Mouse (Mus musculus) splenic B cell, adult 2 months (primary cell): ENCODE measurements around the gene Anln.
A peak's percentile ranks its signal among the peaks of the same experiment; 100 is the strongest.
"Not testable (repeated sequence)": the region's sequence is repeated elsewhere in the genome, so short reads cannot be mapped to it uniquely, and the experiment has no call there.

Experiments
- DNase-seq: peaks from one replicate; pipeline ENCODE4 v3.0.0-alpha.2; 2011; ENCODE audit warnings: low read depth, low spot score
- H3K27me3 ChIP-seq: 2 replicates; pipeline ENCODE4 v1.6.1; 2012; ENCODE audit warnings: mild to moderate bottlenecking, low read length, moderate library complexity, mixed read lengths; ENCODE audit not compliant: control insufficient read depth, poor library complexity, insufficient read depth, severe bottlenecking
- H3K36me3 ChIP-seq: 2 replicates; pipeline ENCODE4 v1.6.1; 2012; ENCODE audit warnings: mild to moderate bottlenecking, low read length, moderate library complexity, mixed read lengths; ENCODE audit not compliant: control insufficient read depth, poor library complexity, insufficient read depth, severe bottlenecking

Anln gene

GRCm38 (mm10) chr9:22319109-22319508 lies 69.9 kb downstream of the Anln start:
- no peak for DNase-seq
- no peaks in the 10 kb centered on the region for H3K36me3 ChIP-seq
- H3K27me3 ChIP-seq = no peaks in the 10 kb centered on the region

DNA sequence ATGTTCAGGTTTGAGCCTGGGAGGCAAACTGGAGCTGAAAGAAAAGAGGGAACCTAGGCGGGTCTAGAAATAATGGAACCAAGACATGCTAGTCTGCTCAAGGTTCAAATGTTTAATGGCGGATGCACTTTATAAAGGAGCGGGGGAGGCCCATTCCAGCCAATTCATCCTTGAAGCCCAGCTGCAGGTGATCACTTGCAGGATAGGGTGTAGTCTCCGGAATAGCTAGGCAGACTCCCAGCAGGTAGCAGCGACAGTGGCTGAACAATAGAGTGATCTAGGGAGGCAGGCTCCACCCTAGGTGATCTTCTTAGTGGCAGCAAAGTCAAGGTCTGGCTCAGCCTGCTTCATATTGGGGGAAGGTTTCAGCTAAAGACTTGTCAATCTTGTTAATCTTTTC lies 72.9 kb downstream of the Anln start:
- not testable (repeated sequence) for H3K36me3 ChIP-seq, DNase-seq, H3K27me3 ChIP-seq

GRCm38 (mm10) chr9:22314066-22314465 lies 74.9 kb downstream of the Anln start:
- H3K27me3 ChIP-seq = no peaks in the 10 kb centered on the region
- no peak for DNase-seq

GRCm38 (mm10) chr9:22313218-22313617 lies 75.8 kb downstream of the Anln start:
- no peaks in the 10 kb centered on the region for H3K27me3 ChIP-seq
- H3K36me3 ChIP-seq = no peaks in the 10 kb centered on the region
- DNase-seq = peak; percentile 37

More at GRCm38 (mm10) chr9:22314066-22314465, 74.9 kb downstream of the Anln start:
- H3K36me3 ChIP-seq = no peaks in the 10 kb centered on the region

GRCm38 (mm10) chr9:22309651-22310050 lies 79.3 kb downstream of the Anln start:
- Histone ChIP-seq H3K36me3 (no peaks in the 10 kb centered on the region), H3K27me3 (no peaks in the 10 kb centered on the region)
- DNase-seq = no peak

GRCm38 (mm10) chr9:22307920-22308262 lies 81.1 kb downstream of the Anln start:
- not testable (repeated sequence) for H3K27me3 ChIP-seq, DNase-seq, H3K36me3 ChIP-seq

- DNase-seq = peak; percentile 97
- no peaks in the 10 kb centered on the region for H3K27me3 ChIP-seq
Observed at GRCm38 (mm10) chr9:22307156-22307919, 81.7 kb downstream of the Anln start, which contains the start of gene Zfp810. TSS of gene Zfp810 (minus strand) at chr9:22307648.

GRCm38 (mm10) chr9:22306726-22307125 lies 82.3 kb downstream of the Anln start:
- no peak for DNase-seq
- H3K36me3 ChIP-seq = peaks cover 7% of the 10 kb centered on the region; the same call in 1 of the 2 replicates
- H3K27me3 ChIP-seq = no peaks in the 10 kb centered on the region

More at GRCm38 (mm10) chr9:22307156-22307919, 81.7 kb downstream of the Anln start, which contains the start of gene Zfp810:
- H3K36me3 ChIP-seq = peaks cover 7% of the 10 kb centered on the region; the same call in 1 of the 2 replicates

DNA sequence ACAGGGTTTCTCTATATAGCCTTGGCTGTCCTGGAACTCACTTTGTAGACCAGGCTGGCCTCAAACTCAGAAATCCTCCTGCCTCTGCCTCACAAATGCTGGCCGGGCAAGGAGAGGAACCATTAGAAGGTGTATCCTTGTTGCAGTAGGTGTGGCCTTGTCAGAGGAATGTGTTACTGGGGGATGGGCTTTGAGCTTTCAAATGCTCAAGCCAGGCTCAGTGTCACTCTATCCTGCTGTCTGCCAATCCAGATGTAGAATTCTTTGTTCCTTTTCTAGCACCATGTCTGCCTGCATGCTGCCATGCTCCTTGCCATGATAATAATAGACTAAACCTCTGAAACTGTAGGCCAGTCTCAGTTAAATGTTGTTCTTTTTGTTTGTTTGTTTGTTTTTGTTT lies 86.8 kb downstream of the Anln start:
- DNase-seq = no peak
- H3K36me3 ChIP-seq = peaks cover 7% of the 10 kb centered on the region
- H3K27me3 ChIP-seq = no peaks in the 10 kb centered on the region
